Mouse (Mus musculus) E14TG2a.4 (cell line): ENCODE measurements around the gene Maml3.

Experiments used
- H3K27me3 ChIP-seq: 2 replicates; pipeline ENCODE4 v1.6.1; 2014; ENCODE audit warnings: low read length, control low read depth; ENCODE audit not compliant: insufficient read depth
- H3K36me3 ChIP-seq: 2 replicates; pipeline ENCODE4 v1.6.1; 2014; ENCODE audit warnings: low read length, control low read depth; ENCODE audit not compliant: insufficient read depth
- H3K4me1 ChIP-seq: replicated peaks from 2 replicates; pipeline ENCODE4 v1.6.1; 2014; ENCODE audit warnings: low read depth, low read length, control low read depth
- H3K4me3 ChIP-seq: replicated peaks from 2 replicates; pipeline ENCODE4 v1.5.1; 2014; ENCODE audit warnings: mild to moderate bottlenecking, low read length
- H3K9me3 ChIP-seq: 2 replicates; pipeline ENCODE4 v1.6.1; 2014; ENCODE audit warnings: low read length, control low read depth
- CTCF ChIP-seq: conservative IDR thresholded peaks from 2 replicates; pipeline ENCODE4 v1.5.1; 2014; ENCODE audit warnings: low read length
- NANOG ChIP-seq: IDR thresholded peaks from 2 replicates; pipeline ENCODE4 v1.6.1; 2014; ENCODE audit warnings: borderline replicate concordance, low read length, mixed read lengths
- POU5F1 ChIP-seq: IDR thresholded peaks from 2 replicates; pipeline ENCODE4 v1.6.1; 2014; ENCODE audit warnings: low read length, borderline replicate concordance

The Maml3 gene

GRCm38 (mm10) chr3:51654303-51655055 lies 450.4 kb downstream of the Maml3 start:
- no peaks in the 10 kb centered on the region for H3K36me3 ChIP-seq

GRCm38 (mm10) chr3:51652701-51653100 lies 452.2 kb downstream of the Maml3 start:
- Histone ChIP-seq H3K9me3 (no peaks in the 10 kb centered on the region), H3K4me1 (peaks cover 10% of the 10 kb centered on the region; the same call in 1 of the 2 replicates), H3K27me3 (peaks cover 6% of the 10 kb centered on the region; the same call in 1 of the 2 replicates), H3K36me3 (no peaks in the 10 kb centered on the region), H3K4me3 (no peak overlapping the region)
- TF ChIP-seq POU5F1 (no peak), NANOG (no peak), CTCF (no peak)

More at GRCm38 (mm10) chr3:51654303-51655055, 450.4 kb downstream of the Maml3 start:
- Histone ChIP-seq H3K4me1 (peaks cover 5% of the 10 kb centered on the region; the same call in 1 of the 2 replicates), H3K9me3 (no peaks in the 10 kb centered on the region), H3K27me3 (peaks cover 6% of the 10 kb centered on the region; the same call in 1 of the 2 replicates), H3K4me3 (no peak overlapping the region)
- no peak for TF ChIP-seq NANOG
- TF ChIP-seq CTCF, result no peak

- Histone ChIP-seq H3K36me3 (no peaks in the 10 kb centered on the region), H3K9me3 (no peaks in the 10 kb centered on the region)
- TF ChIP-seq CTCF (peak; percentile 57), NANOG (no peak)
Observed at GRCm38 (mm10) chr3:51652292-51652691, 452.6 kb downstream of the Maml3 start.

GRCm38 (mm10) chr3:51651149-51651548 lies 453.7 kb downstream of the Maml3 start:
- TF ChIP-seq CTCF (no peak), POU5F1 (no peak), NANOG (no peak)
- no peaks in the 10 kb centered on the region for H3K36me3 ChIP-seq
- no peak overlapping the region for H3K4me3 ChIP-seq
- no peaks in the 10 kb centered on the region for H3K9me3 ChIP-seq
- peaks cover 18% of the 10 kb centered on the region for H3K4me1 ChIP-seq
- H3K27me3 ChIP-seq, result peaks cover 6% of the 10 kb centered on the region; the same call in 1 of the 2 replicates

More at GRCm38 (mm10) chr3:51652292-51652691, 452.6 kb downstream of the Maml3 start:
- Histone ChIP-seq H3K4me1 (peaks cover 10% of the 10 kb centered on the region; the same call in 1 of the 2 replicates), H3K27me3 (peaks cover 6% of the 10 kb centered on the region; the same call in 1 of the 2 replicates), H3K4me3 (no peak overlapping the region)

GRCm38 (mm10) chr3:51649986-51650385 lies 454.9 kb downstream of the Maml3 start:
- Histone ChIP-seq H3K4me3 (no peak overlapping the region), H3K36me3 (no peaks in the 10 kb centered on the region), H3K4me1 (peaks cover 22% of the 10 kb centered on the region), H3K9me3 (no peaks in the 10 kb centered on the region), H3K27me3 (peaks cover 6% of the 10 kb centered on the region; the same call in 1 of the 2 replicates)
- no peak for TF ChIP-seq CTCF
- TF ChIP-seq POU5F1, result no peak
- TF ChIP-seq NANOG, result no peak

DNA sequence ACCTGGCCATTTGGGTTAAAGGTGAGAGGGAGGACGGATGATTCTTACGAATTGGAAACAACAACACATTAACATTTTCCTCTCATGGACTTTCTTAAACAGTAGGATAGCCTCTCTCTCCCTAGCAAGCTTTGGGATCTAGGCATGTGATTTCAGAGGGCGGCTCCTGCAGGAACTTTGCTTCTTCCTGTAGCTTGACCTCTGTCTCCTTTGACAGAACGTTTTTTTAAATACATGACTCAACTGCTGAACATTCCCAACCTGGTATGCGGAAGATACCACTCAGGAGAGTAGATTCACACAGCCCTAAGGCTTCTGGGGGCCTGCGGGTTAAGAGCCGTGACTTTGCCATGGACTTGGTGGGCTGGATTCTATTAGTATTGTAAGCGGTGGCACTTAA lies 455.4 kb downstream of the Maml3 start:
- peaks cover 5% of the 10 kb centered on the region; the same call in 1 of the 2 replicates for H3K9me3 ChIP-seq
- H3K27me3 ChIP-seq, result peaks cover 6% of the 10 kb centered on the region; the same call in 1 of the 2 replicates
- no peak for TF ChIP-seq POU5F1
- no peak for TF ChIP-seq NANOG
- no peak for TF ChIP-seq CTCF
- H3K4me3 ChIP-seq, result no peak overlapping the region
- H3K4me1 ChIP-seq, result peaks cover 22% of the 10 kb centered on the region
- H3K36me3 ChIP-seq, result no peaks in the 10 kb centered on the region

DNA sequence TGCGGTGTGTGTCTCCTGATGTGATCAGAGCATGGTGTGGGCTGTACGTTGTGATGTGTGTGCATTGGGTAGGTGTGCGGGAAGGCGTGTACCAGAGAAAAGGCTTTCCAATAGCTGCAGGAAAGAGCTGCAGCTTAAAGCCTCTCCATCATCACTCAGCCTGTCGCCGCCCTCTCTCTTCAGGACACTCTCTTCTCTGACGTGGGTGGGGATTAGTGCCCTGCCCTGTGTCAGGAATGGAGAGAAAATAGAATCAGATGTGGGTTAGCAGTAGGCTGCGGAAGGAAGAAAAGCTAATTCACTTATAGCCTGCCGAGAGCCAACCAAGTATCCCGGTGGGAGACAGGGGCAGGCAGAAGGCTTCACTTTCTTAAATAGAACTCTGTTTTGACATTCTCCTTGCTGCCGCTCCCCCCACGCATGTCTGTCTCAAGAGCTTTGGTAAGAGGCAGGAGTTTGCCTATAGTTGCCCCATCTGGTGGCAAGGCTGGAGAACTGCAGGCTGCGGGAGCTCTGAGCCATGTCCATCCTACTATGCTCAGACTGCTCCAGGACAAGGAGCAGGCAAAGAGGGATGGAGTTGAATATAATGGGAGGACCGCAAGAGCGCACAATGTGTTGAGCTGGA lies 456.7 kb downstream of the Maml3 start:
- Histone ChIP-seq H3K9me3 (peaks cover 8% of the 10 kb centered on the region; the same call in 1 of the 2 replicates), H3K4me1 (peaks cover 17% of the 10 kb centered on the region), H3K36me3 (no peaks in the 10 kb centered on the region), H3K4me3 (peak overlapping the region; percentile 35; the same call in 1 of the 2 replicates), H3K27me3 (peaks cover 6% of the 10 kb centered on the region; the same call in 1 of the 2 replicates)
- TF ChIP-seq POU5F1 (no peak), NANOG (no peak), CTCF (peak; percentile 95)

DNA sequence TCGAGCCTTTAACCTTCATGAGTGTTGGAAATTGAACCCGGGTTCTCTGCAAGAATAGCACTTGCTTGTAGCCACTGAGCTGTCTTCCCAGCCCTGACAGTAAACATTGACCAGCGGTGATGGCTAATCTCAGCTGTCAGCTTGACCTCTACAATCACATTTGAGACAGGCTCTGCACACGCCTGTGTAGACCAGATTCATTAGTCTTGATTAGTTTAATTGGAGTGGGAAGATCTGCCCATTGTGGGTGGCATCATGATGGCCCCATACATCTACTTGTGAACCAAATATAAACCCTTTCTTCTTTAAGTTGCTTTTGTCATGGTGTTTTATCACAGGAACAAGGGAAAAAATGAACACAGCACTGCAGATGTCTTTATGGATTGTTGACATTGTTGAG lies 457.5 kb downstream of the Maml3 start:
- Histone ChIP-seq H3K27me3 (peaks cover 6% of the 10 kb centered on the region; the same call in 1 of the 2 replicates), H3K4me1 (peaks cover 17% of the 10 kb centered on the region), H3K9me3 (peaks cover 8% of the 10 kb centered on the region; the same call in 1 of the 2 replicates), H3K36me3 (no peaks in the 10 kb centered on the region), H3K4me3 (no peak overlapping the region)
- no peak for TF ChIP-seq NANOG
- no peak for TF ChIP-seq POU5F1
- TF ChIP-seq CTCF, result no peak
